Mouse (Mus musculus) cerebellum, adult 2 months (tissue): ENCODE results near the gene Eid3.

Source experiments
- CTCF ChIP-seq: fragments of 200-500 bp; IDR thresholded peaks from 2 replicates; pipeline ENCODE4 v1.5.1; 2011; ENCODE audit warnings: low read depth, mild to moderate bottlenecking, control low read depth, low read length, moderate library complexity, borderline replicate concordance; ENCODE audit not compliant: insufficient read depth
- POLR2A ChIP-seq: fragments of 200-500 bp; IDR thresholded peaks from 2 replicates; pipeline ENCODE4 v1.6.1; 2011; ENCODE audit warnings: low read length, control low read depth, borderline replicate concordance; ENCODE audit not compliant: insufficient read depth

DNA sequence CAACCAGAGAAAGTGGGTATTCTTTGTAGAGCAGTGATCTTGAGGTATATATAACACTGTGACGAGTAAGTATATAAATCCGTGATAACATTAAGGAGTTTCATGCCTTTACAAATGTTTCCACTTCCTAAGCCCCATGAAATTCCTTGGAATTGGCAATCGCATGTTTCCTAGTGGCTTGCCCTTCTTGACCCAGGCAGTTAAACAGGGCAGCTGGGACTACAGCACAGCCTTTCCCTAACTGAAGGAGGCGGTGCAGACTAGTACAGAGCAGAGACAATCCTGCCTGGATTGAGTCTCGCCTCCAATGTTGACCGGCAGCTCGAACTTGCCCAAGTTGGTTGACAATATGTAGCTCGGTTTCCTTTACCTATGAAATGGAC lies 6.9 kb upstream of the Eid3 start:
- TF ChIP-seq POLR2A (no peak), CTCF (0 out of 2 replicates have a peak, but pooled peaks have one; percentile 17)
